Mouse (Mus musculus): Measurements from ENCODE around the gene Klhl29. TPM values are rescaled to one million over a fixed set of nuclear protein-coding genes. Genes with fewer than 3 reads are reported as not detected.

Gene Klhl29
- total RNA-seq, 2 experiments from 2014 or later = not detected

- no peak for ATAC-seq (replicated peaks; ENCODE audit: poor library complexity, severe bottlenecking)
Observed at GRCm38 (mm10) chr12:5303912-5304311, 71.6 kb downstream of the Klhl29 start.

- ATAC-seq (replicated peaks; ENCODE audit: poor library complexity, severe bottlenecking) = no peak
Observed at GRCm38 (mm10) chr12:5303100-5303499, 72.4 kb downstream of the Klhl29 start.

GRCm38 (mm10) chr12:5301841-5302240 lies 73.6 kb downstream of the Klhl29 start:
- ATAC-seq (replicated peaks; ENCODE audit: poor library complexity, severe bottlenecking) = no peak

- no peak for ATAC-seq (replicated peaks; ENCODE audit: poor library complexity, severe bottlenecking)
Observed at GRCm38 (mm10) chr12:5296422-5296821, 79.1 kb downstream of the Klhl29 start.

GRCm38 (mm10) chr12:5292316-5292715 lies 83.2 kb downstream of the Klhl29 start:
- no peak for ATAC-seq (replicated peaks; ENCODE audit: poor library complexity, severe bottlenecking)

- ATAC-seq (replicated peaks; ENCODE audit: poor library complexity, severe bottlenecking) = no peak
Observed at GRCm38 (mm10) chr12:5285579-5285978, 89.9 kb downstream of the Klhl29 start.

- no peak for ATAC-seq (replicated peaks; ENCODE audit: poor library complexity, severe bottlenecking)
Observed at GRCm38 (mm10) chr12:5284961-5285360, 90.5 kb downstream of the Klhl29 start.

- ATAC-seq (replicated peaks; ENCODE audit: poor library complexity, severe bottlenecking) = no peak
Observed at GRCm38 (mm10) chr12:5283654-5284053, 91.8 kb downstream of the Klhl29 start.

GRCm38 (mm10) chr12:5282611-5283010 lies 92.9 kb downstream of the Klhl29 start:
- no peak for ATAC-seq (replicated peaks; ENCODE audit: poor library complexity, severe bottlenecking)

- no peak for ATAC-seq (replicated peaks; ENCODE audit: poor library complexity, severe bottlenecking)
Observed at GRCm38 (mm10) chr12:5279873-5280272, 95.6 kb downstream of the Klhl29 start.

- ATAC-seq (replicated peaks; ENCODE audit: poor library complexity, severe bottlenecking) = peak; percentile 96
Observed at GRCm38 (mm10) chr12:5277028-5277427, 98.5 kb downstream of the Klhl29 start.

GRCm38 (mm10) chr12:5275507-5275936 lies 100.0 kb downstream of the Klhl29 start:
- no peak for ATAC-seq (replicated peaks; ENCODE audit: poor library complexity, severe bottlenecking)

- no peak for ATAC-seq (replicated peaks; ENCODE audit: poor library complexity, severe bottlenecking)
Observed at GRCm38 (mm10) chr12:5274519-5274944, 101.0 kb downstream of the Klhl29 start.

- no peak for ATAC-seq (replicated peaks; ENCODE audit: poor library complexity, severe bottlenecking)
Observed at GRCm38 (mm10) chr12:5273316-5274047, 102.0 kb downstream of the Klhl29 start.

- ATAC-seq (replicated peaks; ENCODE audit: poor library complexity, severe bottlenecking) = no peak
Observed at GRCm38 (mm10) chr12:5270527-5270926, 105.0 kb downstream of the Klhl29 start.

GRCm38 (mm10) chr12:5269936-5270335 lies 105.5 kb downstream of the Klhl29 start:
- no peak for ATAC-seq (replicated peaks; ENCODE audit: poor library complexity, severe bottlenecking)

- ATAC-seq (replicated peaks; ENCODE audit: poor library complexity, severe bottlenecking) = no peak
Observed at GRCm38 (mm10) chr12:5269061-5269460, 106.4 kb downstream of the Klhl29 start.

- no peak for ATAC-seq (replicated peaks; ENCODE audit: poor library complexity, severe bottlenecking)
Observed at GRCm38 (mm10) chr12:5268188-5268612, 107.3 kb downstream of the Klhl29 start.

GRCm38 (mm10) chr12:5267271-5268187 lies 108.0 kb downstream of the Klhl29 start:
- ATAC-seq (replicated peaks; ENCODE audit: poor library complexity, severe bottlenecking) = no peak

- ATAC-seq (replicated peaks; ENCODE audit: poor library complexity, severe bottlenecking) = no peak
Observed at GRCm38 (mm10) chr12:5266773-5267172, 108.7 kb downstream of the Klhl29 start.

GRCm38 (mm10) chr12:5261476-5261875 lies 114.0 kb downstream of the Klhl29 start:
- no peak for ATAC-seq (replicated peaks; ENCODE audit: poor library complexity, severe bottlenecking)
